Mouse (Mus musculus): ENCODE results near the gene Nlgn2. TPM values are rescaled to one million over a fixed set of nuclear protein-coding genes. Genes with fewer than 3 reads are reported as not detected.

Nlgn2 gene
- polyA plus RNA-seq, 1 experiment, result 19.6 TPM

GRCm38 (mm10) chr11:69822080-69822479 is 15.5 kb downstream of the Nlgn2 start, which contains the start of gene Spem1:
Gene Spem1 (minus strand): TSS chr11:69822180.
- no peaks in the 10 kb centered on the region for H3K9me3 ChIP-seq (replicated peaks; ENCODE audit: control insufficient read depth, insufficient read depth, low read length, poor library complexity, severe bottlenecking)
- H3K36me3 ChIP-seq (ENCODE audit: control insufficient read depth, insufficient read depth, low read length, poor library complexity, severe bottlenecking), result no peaks in the 10 kb centered on the region
- no peaks in the 10 kb centered on the region for H3K4me1 ChIP-seq (ENCODE audit: control insufficient read depth, insufficient read depth, low read length)
- H3K4me3 ChIP-seq (ENCODE audit: low read depth, low read length), result no peak within 1 kb of the TSS
- no peak within 1 kb of the TSS for H3K9ac ChIP-seq (ENCODE audit: low read depth, poor library complexity, severe bottlenecking)
- H3K27me3 ChIP-seq (ENCODE audit: control insufficient read depth, insufficient read depth, low read length, poor library complexity, severe bottlenecking), result no peaks in the 10 kb centered on the region
- TF ChIP-seq POLR2A (IDR thresholded peaks at IDR 0.05; ENCODE audit: insufficient read depth, low read length) (no peak), CTCF (IDR thresholded peaks at IDR 0.05; ENCODE audit: low read depth, low read length) (no peak), EP300 (IDR thresholded peaks at IDR 0.05; ENCODE audit: insufficient read depth, low read depth, low read length) (no peak)
- H3K27ac ChIP-seq (ENCODE audit: insufficient read depth, low read length), result no peak within 1 kb of the TSS

DNA sequence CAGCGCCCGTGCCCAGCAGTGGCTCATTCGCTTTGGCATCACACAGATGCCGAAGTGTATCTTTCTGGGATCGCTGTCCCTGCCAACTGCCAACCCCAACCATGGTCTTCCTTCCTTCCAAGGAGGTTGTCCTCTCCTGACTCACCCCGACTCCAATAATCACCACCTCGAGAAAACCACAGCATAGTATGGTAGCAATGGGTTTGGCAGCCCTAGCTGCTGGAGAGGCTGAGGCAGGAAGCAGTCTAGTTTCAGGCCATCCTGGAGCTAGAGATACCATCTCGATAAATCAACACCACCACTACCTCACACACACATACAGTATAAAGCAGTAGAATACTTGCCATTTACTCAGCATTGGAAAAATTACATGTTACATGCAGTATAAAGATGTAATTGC is 18.7 kb downstream of the Nlgn2 start:
- Histone ChIP-seq H3K4me1 (ENCODE audit: control insufficient read depth, insufficient read depth, low read length) (no peaks in the 10 kb centered on the region), H3K9ac (ENCODE audit: low read depth, poor library complexity, severe bottlenecking) (no peak overlapping the region), H3K9me3 (replicated peaks; ENCODE audit: control insufficient read depth, insufficient read depth, low read length, poor library complexity, severe bottlenecking) (no peaks in the 10 kb centered on the region), H3K27me3 (ENCODE audit: control insufficient read depth, insufficient read depth, low read length, poor library complexity, severe bottlenecking) (no peaks in the 10 kb centered on the region), H3K4me3 (ENCODE audit: low read depth, low read length) (no peak overlapping the region), H3K36me3 (ENCODE audit: control insufficient read depth, insufficient read depth, low read length, poor library complexity, severe bottlenecking) (no peaks in the 10 kb centered on the region), H3K27ac (ENCODE audit: insufficient read depth, low read length) (no peak overlapping the region)
- no peak for TF ChIP-seq POLR2A (IDR thresholded peaks at IDR 0.05; ENCODE audit: insufficient read depth, low read length)
- no peak for TF ChIP-seq CTCF (IDR thresholded peaks at IDR 0.05; ENCODE audit: low read depth, low read length)
- no peak for TF ChIP-seq EP300 (IDR thresholded peaks at IDR 0.05; ENCODE audit: insufficient read depth, low read depth, low read length)

DNA sequence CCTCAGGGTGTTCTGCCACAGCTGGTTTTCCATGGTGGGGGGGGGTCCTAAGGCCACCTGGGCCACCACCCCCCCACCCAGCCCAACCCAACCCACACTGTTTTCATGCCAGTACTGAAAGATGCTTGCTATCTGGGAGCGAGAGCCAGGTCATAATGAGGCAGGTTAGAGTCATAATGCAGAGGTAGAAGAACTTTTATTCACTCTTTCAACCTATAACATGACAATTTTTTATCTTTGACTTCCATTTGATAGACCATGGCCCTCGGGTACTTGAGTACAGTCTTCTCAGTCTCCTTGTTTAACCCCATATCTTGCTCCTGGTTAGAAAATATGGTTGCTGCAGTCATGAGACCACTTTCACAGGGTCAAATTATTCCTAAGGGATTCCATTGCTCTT is 19.2 kb downstream of the Nlgn2 start, which contains the start of gene Spem2:
Gene Spem2 (minus strand): TSS at position 101 of the 400 bp plus-strand sequence.
- Histone ChIP-seq H3K9ac (ENCODE audit: low read depth, poor library complexity, severe bottlenecking) (no peak within 1 kb of the TSS), H3K27ac (ENCODE audit: insufficient read depth, low read length) (no peak within 1 kb of the TSS), H3K27me3 (ENCODE audit: control insufficient read depth, insufficient read depth, low read length, poor library complexity, severe bottlenecking) (no peaks in the 10 kb centered on the region), H3K4me1 (ENCODE audit: control insufficient read depth, insufficient read depth, low read length) (no peaks in the 10 kb centered on the region), H3K9me3 (replicated peaks; ENCODE audit: control insufficient read depth, insufficient read depth, low read length, poor library complexity, severe bottlenecking) (no peaks in the 10 kb centered on the region), H3K4me3 (ENCODE audit: low read depth, low read length) (no peak within 1 kb of the TSS), H3K36me3 (ENCODE audit: control insufficient read depth, insufficient read depth, low read length, poor library complexity, severe bottlenecking) (no peaks in the 10 kb centered on the region)
- TF ChIP-seq CTCF (IDR thresholded peaks at IDR 0.05; ENCODE audit: low read depth, low read length) (no peak), EP300 (IDR thresholded peaks at IDR 0.05; ENCODE audit: insufficient read depth, low read depth, low read length) (no peak), POLR2A (IDR thresholded peaks at IDR 0.05; ENCODE audit: insufficient read depth, low read length) (no peak)

- Histone ChIP-seq H3K27me3 (ENCODE audit: control insufficient read depth, insufficient read depth, low read length, poor library complexity, severe bottlenecking) (no peaks in the 10 kb centered on the region), H3K27ac (ENCODE audit: insufficient read depth, low read length) (no peak overlapping the region), H3K36me3 (ENCODE audit: control insufficient read depth, insufficient read depth, low read length, poor library complexity, severe bottlenecking) (no peaks in the 10 kb centered on the region), H3K9me3 (replicated peaks; ENCODE audit: control insufficient read depth, insufficient read depth, low read length, poor library complexity, severe bottlenecking) (no peaks in the 10 kb centered on the region), H3K9ac (ENCODE audit: low read depth, poor library complexity, severe bottlenecking) (peak overlapping the region; percentile 28; the same call in 1 of the 2 replicates), H3K4me3 (ENCODE audit: low read depth, low read length) (peak overlapping the region; percentile 45; the same call in 1 of the 2 replicates), H3K4me1 (ENCODE audit: control insufficient read depth, insufficient read depth, low read length) (no peaks in the 10 kb centered on the region)
- TF ChIP-seq CTCF (IDR thresholded peaks at IDR 0.05; ENCODE audit: low read depth, low read length), result no peak
Measured at GRCm38 (mm10) chr11:69816520-69816919, 21.1 kb downstream of the Nlgn2 start.

- no peaks in the 10 kb centered on the region for H3K36me3 ChIP-seq (ENCODE audit: control insufficient read depth, insufficient read depth, low read length, poor library complexity, severe bottlenecking)
- no peak within 1 kb of the TSS for H3K9ac ChIP-seq (ENCODE audit: low read depth, poor library complexity, severe bottlenecking)
- no peak within 1 kb of the TSS for H3K27ac ChIP-seq (ENCODE audit: insufficient read depth, low read length)
- no peaks in the 10 kb centered on the region for H3K9me3 ChIP-seq (replicated peaks; ENCODE audit: control insufficient read depth, insufficient read depth, low read length, poor library complexity, severe bottlenecking)
- H3K27me3 ChIP-seq (ENCODE audit: control insufficient read depth, insufficient read depth, low read length, poor library complexity, severe bottlenecking), result no peaks in the 10 kb centered on the region
- TF ChIP-seq CTCF (IDR thresholded peaks at IDR 0.05; ENCODE audit: low read depth, low read length) (peak; percentile 41), POLR2A (IDR thresholded peaks at IDR 0.05; ENCODE audit: insufficient read depth, low read length) (no peak)
- no peak within 1 kb of the TSS for H3K4me3 ChIP-seq (ENCODE audit: low read depth, low read length)
- H3K4me1 ChIP-seq (ENCODE audit: control insufficient read depth, insufficient read depth, low read length), result no peaks in the 10 kb centered on the region
Measured at GRCm38 (mm10) chr11:69815155-69815554, 22.4 kb downstream of the Nlgn2 start, which contains the start of gene Gm39566. Gene Gm39566 (minus strand): TSS chr11:69815298.

- no peaks in the 10 kb centered on the region for H3K36me3 ChIP-seq (ENCODE audit: control insufficient read depth, insufficient read depth, low read length, poor library complexity, severe bottlenecking)
- no peaks in the 10 kb centered on the region for H3K4me1 ChIP-seq (ENCODE audit: control insufficient read depth, insufficient read depth, low read length)
- no peaks in the 10 kb centered on the region for H3K9me3 ChIP-seq (replicated peaks; ENCODE audit: control insufficient read depth, insufficient read depth, low read length, poor library complexity, severe bottlenecking)
- H3K9ac ChIP-seq (ENCODE audit: low read depth, poor library complexity, severe bottlenecking), result no peak overlapping the region
- no peak overlapping the region for H3K4me3 ChIP-seq (ENCODE audit: low read depth, low read length)
- TF ChIP-seq EP300 (IDR thresholded peaks at IDR 0.05; ENCODE audit: insufficient read depth, low read depth, low read length) (no peak), CTCF (IDR thresholded peaks at IDR 0.05; ENCODE audit: low read depth, low read length) (no peak), POLR2A (IDR thresholded peaks at IDR 0.05; ENCODE audit: insufficient read depth, low read length) (no peak)
- no peak overlapping the region for H3K27ac ChIP-seq (ENCODE audit: insufficient read depth, low read length)
- no peaks in the 10 kb centered on the region for H3K27me3 ChIP-seq (ENCODE audit: control insufficient read depth, insufficient read depth, low read length, poor library complexity, severe bottlenecking)
Measured at GRCm38 (mm10) chr11:69810280-69810679, 27.3 kb downstream of the Nlgn2 start.

Data from ES-Bruce4 (cell line).